Mouse (Mus musculus) left cerebral cortex, adult 11 months (tissue): ENCODE results near the gene Ptprf.

Experiments
- DNase-seq: peaks from one replicate; pipeline ENCODE4 v3.0.0; 2022; ENCODE audit warnings: low spot score

The Ptprf gene

DNA sequence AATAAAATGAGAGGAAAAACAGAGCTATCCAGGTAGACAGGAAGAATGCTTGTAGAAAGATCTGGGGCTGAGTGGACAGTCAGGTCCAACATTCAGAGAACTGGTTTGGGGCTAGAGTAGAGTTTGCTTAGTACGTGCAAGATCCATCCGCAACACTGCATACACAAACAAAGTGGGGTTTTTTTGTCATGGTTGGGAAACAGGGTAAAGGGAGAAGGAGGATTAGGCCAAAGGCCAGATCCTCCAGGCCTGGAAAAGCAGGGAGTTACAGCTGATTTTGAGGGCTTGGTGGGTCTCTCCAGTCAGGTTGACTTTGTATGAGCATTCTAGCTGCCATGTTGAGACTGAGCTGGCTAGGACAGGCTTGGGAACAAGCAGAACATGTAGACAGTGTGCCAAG, 85.3 kb downstream of the Ptprf start:
- no peak for DNase-seq

- DNase-seq: no peak
Measured at GRCm38 (mm10) chr4:118199093-118199492, 92.1 kb downstream of the Ptprf start.

GRCm38 (mm10) chr4:118198606-118199005, 92.6 kb downstream of the Ptprf start:
- DNase-seq: no peak

DNA sequence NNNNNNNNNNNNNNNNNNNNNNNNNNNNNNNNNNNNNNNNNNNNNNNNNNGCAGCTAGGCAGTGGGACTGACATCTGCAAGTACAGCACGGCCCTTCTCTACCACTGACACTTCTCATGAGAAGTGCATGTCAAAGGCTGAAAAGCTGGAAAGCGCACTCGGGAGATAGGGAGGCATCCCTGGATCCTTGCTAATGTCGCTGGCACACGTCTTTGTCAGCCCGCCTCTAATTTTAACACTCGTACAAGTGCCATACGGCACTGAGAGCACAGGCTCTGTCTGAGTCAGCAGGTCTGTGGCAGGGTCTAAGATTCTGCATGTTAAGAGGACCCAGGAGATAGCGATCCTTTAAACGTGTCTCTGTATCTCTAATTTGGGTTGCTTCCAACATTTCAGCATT, 95.0 kb downstream of the Ptprf start:
- no peak for DNase-seq

- no peak for DNase-seq
Measured at GRCm38 (mm10) chr4:118180301-118181080, 110.7 kb downstream of the Ptprf start.

- peak; percentile 96 for DNase-seq
Measured at GRCm38 (mm10) chr4:118179467-118180300, 111.5 kb downstream of the Ptprf start, which contains the start of gene Kdm4a. Kdm4a (minus strand) TSS chr4:118180043.

DNA sequence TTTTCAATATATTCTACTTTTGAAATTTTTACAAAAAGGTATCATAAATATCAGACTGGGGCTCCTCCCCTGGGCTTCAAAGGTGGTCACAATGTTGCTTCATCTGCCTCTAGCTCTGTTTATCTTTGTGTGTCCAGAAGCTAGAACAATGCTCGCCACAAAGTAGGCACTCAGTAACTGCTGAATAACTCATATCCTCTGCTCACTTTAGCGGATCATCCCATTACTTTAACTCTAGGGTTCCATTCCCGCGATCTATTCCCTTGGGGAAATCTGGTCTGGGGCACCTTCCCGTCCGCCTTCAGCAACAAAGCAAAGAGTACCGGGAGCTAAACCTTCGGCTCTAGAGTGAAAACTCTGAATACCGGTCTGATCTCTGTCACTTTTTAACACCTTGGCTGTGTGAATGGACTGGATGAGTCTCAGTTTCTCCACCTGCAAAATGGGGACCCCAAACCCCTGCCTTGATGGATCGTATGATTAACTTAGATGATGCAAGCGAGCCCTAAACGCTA, 112.2 kb downstream of the Ptprf start:
- no peak for DNase-seq

DNA sequence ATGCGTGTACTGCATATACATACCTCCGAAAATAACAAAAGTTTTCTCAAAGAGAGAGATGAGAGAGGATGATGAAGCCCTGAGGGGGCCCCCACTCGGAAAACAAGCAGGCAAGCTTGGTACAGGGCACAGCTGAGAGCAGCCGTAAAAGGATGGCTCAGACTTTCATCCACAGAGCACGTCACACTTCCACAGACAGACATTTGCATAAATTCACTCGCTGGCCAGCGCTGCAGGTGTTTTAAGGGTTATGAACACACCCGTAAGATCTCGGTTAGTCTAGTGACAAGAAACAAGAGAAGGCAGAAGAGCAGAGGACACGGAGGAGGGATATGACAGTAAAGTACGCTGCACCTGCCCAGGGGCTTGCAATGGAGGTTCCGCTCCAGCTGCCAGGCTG, 118.7 kb downstream of the Ptprf start:
- DNase-seq: no peak

- DNase-seq: no peak
Measured at GRCm38 (mm10) chr4:118171006-118171405, 120.2 kb downstream of the Ptprf start.

DNA sequence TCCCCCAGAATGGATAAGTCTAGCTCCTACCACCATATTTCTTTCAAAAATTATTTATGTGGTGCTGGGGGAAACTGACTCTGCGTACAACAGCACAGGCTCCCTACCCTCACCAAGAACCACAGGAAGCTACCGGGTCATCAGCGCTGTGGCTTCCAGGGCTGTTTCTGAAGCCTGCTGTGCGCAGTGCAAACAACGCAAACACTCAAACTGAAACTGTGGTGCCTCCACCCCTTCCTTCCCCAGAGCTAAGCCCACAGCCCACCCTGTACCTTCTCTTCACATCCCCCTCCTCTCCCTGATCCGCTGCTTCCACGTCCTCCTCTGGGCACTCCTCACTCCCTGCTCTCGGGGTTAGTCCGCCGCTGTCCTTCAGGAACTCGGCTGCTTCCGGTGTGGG, 129.1 kb downstream of the Ptprf start:
- no peak for DNase-seq
